Mouse (Mus musculus) E14TG2a.4 (cell line): ENCODE results near the gene Mrps16.

Experiments
- CTCF ChIP-seq: conservative IDR thresholded peaks from 2 replicates; pipeline ENCODE4 v1.5.1; 2014; ENCODE audit warnings: low read length
- NANOG ChIP-seq: IDR thresholded peaks from 2 replicates; pipeline ENCODE4 v1.6.1; 2014; ENCODE audit warnings: borderline replicate concordance, low read length, mixed read lengths
- POU5F1 ChIP-seq: IDR thresholded peaks from 2 replicates; pipeline ENCODE4 v1.6.1; 2014; ENCODE audit warnings: low read length, borderline replicate concordance

DNA sequence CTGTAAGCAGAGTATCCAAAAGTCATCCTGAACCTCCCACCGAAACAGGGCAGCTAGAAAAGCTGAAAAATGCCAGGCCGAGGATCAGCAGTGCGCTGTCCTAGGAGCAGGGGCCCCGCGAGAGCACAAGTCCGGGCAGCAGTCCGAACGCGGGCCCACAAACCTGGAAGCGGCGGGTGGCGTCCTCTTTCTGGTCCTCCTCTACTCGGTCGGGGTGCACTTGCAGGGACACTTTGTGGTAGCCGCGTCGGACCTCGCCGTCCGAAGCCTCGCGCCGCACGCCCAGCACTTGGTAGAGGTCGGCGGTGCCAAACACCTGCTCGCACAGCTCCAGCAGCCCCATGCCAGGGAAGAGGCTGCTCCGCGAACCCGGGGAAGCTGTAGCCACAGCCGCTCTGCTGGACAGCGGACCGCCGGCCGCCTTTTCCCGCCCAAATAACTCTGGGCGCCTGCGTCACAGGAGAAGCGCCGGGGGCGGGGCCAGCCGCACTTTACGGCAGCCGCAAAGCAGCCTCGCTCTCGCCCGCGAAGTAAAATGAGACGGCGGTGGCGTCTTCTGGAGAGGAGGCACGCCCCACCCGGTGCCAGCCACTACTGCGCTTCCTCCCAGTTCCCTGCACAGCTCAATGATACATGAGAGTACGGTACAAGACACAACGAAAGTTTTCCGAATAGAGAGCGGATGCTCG is 4.8 kb downstream of the Mrps16 start, which contains the start of gene Dnajc9:
- no peak for TF ChIP-seq CTCF
- TF ChIP-seq NANOG, result no peak
- TF ChIP-seq POU5F1, result no peak
